Mouse (Mus musculus) gastrocnemius, postnatal 14 days (tissue): Measurements from ENCODE around the gene Cebpzos. TPM values are rescaled to one million over a fixed set of nuclear protein-coding genes. Genes with fewer than 3 reads are reported as not detected.
A peak's percentile ranks its signal among the peaks of the same experiment; 100 is the strongest.

Experiments
- DNase-seq: peaks from one replicate; pipeline ENCODE4 v3.0.0; 2021; ENCODE audit warnings: mixed read lengths
- intact Hi-C: fragments of 180-260 bp; cut with DNase I; formaldehyde crosslinking; loops from one replicate; pipeline ENCODE4 v1.15.1; 2025; ENCODE audit warnings: low total_unique reads
- long read RNA-seq, 2 experiments: library from polyadenylated mRNA; stranded (forward); transcript quantifications; one replicate each; pipeline ENCODE4 v2.0.0; 2021
- total RNA-seq, 2 experiments: library from RNA; stranded (reverse); gene quantifications; 2 replicates each; pipeline ENCODE4 v1.2.3; 2021

Cebpzos gene
- 10 to 100 TPM; 42.7 to 43.9 TPM for total RNA-seq
- long read RNA-seq, experiment 1, transcript Cebpzos-201 (5 exons, 753 nt): minor isoform, 12 of 45 reads
- long read RNA-seq, experiment 1, transcript Cebpzos-202 (5 exons, 602 nt): major isoform, 19 of 45 reads
- long read RNA-seq, experiment 1, partial matches to known transcripts: 14 of 45 reads
- long read RNA-seq, experiment 1, other reads (novel, unspliced or antisense): 0 of 45 reads
- long read RNA-seq, experiment 2, transcript Cebpzos-201 (5 exons, 753 nt): minor isoform, 6 of 32 reads
- long read RNA-seq, experiment 2, transcript Cebpzos-202 (5 exons, 602 nt): major isoform, 9 of 32 reads
- long read RNA-seq, experiment 2, partial matches to known transcripts: 13 of 32 reads
- long read RNA-seq, experiment 2, other reads (novel, unspliced or antisense): 4 of 32 reads

DNA sequence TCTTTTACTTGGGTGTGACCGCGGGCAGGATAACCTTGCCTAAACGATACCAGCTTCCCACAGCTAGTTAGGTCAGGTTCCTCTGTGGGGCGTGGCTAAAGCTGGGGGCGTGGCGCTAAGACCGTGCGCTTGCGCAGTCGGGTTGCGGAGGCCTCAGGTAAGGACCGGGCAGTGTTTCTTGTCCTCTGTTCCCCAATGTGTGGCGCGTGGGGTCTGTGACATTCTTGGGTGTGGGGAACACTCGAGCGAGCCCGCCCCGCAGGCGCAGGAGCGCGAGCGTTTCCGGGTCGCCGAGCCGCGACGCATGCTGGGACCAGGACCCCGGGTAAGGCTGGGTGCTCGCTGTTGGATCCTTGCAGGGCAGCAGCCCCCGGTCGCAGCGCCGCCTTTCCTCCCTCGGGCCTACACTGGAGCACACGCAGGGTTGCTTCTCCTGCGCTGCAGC is at the start of gene Cebpzos:
Gene Cebpzos (plus strand): TSS at position 132 of the 445 bp plus-strand sequence.
- intact Hi-C loops: no loop called here

DNA sequence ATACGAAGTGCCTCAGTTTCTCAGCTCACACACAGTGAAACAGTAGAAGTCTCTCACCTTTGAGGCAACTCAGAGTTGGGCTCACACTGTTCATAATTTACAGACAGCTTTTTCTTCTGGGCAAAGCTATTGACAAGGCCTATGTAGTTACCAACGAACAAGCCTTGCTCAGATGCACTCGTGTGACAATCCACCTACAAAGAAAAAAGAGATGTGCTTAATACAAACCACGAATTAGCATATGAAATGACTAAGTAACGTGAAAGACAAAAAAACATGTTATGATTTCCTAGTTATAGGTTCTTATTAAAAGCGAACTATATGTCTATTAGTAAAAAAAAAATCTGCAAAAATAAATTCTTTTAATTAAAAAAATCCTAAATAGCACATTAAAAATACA is 42.4 kb upstream of the Cebpzos start:
- no peak for DNase-seq
- intact Hi-C loops: no loop called here

More for the DNA sequence above, at the start of gene Cebpzos:
- DNase-seq: peak; percentile 67

DNA sequence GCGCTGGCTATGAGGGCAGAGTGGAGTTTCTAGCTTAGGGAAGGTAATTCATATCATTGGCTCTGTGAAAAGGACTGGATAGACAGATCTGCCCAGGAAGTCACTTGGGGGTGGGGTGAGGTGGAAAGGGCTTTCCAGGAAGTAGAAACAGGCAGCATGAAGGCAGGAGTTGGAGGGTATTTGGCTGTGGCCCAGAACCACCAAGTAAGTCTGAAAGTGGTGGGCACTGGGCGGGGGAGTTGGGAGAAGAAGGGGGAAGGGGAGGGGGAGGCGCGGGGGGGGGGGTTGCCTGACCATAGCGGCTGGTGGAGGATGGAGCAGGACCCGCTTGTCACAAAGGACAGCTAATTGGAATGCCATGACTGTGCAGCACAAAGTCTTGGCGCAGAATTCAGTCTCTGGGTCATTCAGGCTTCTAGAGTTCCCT is 34.4 kb upstream of the Cebpzos start:
- DNase-seq: peak; percentile 10
- intact Hi-C loops: no loop called here

DNA sequence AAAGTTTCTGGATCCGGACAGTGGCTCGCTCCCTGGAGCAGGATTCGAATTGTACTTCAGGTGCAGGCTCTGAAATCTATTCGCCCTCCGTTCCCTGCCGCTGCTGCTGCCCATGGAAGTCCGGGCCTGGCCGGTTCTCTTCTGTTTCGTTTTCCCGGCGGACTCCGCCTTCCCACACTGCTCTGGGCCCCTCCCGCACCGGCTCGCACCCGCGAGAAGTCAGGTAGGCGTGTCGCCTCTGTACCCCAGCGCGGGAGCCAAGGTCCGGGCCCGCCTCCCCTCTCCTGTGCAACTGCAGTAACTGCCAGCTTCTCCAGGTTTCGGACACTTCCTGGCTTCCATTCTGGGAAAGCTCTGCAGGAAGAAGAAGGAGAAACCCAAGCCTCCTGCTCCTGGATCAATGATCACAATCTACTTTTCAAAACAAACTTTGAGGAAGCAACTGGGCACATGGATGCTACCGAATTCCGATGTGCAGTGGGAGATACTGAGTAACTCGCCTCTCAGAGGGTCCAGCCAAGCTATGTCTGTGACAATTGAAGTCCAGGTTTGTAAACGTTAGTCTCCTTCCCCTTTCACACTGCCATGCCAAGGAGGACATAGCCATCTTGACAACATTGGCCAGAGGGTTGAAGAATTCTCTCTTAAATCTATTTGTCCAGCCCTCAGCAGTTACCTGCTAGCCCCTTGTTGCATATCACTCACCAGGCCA is 33.7 kb upstream of the Cebpzos start, which contains the start of gene Eif2ak2:
Gene Eif2ak2 (minus strand): TSS at position 173 of the 712 bp plus-strand sequence.
- DNase-seq: peak; percentile 88
- intact Hi-C loops: no loop called here

DNA sequence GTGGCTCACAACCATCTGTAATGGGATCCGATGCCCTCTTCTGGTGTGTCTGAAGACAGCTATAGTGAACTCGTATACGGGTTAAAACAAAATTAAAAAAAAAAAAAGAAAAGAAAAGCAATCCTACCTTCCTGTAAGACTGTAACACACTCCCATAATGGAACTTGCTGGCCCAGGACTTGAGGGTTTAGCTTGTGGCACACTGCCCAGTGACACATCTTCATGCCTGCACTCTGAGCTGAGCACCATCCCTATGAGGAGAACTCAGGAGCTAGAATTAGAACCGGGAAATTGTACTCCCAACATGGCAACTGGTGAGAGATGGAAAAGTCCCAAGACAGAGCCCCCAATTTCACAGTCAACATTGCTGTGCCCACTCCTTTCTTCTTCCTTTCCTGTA is 33.0 kb upstream of the Cebpzos start:
- DNase-seq: no peak
- intact Hi-C loops: no loop called here

DNA sequence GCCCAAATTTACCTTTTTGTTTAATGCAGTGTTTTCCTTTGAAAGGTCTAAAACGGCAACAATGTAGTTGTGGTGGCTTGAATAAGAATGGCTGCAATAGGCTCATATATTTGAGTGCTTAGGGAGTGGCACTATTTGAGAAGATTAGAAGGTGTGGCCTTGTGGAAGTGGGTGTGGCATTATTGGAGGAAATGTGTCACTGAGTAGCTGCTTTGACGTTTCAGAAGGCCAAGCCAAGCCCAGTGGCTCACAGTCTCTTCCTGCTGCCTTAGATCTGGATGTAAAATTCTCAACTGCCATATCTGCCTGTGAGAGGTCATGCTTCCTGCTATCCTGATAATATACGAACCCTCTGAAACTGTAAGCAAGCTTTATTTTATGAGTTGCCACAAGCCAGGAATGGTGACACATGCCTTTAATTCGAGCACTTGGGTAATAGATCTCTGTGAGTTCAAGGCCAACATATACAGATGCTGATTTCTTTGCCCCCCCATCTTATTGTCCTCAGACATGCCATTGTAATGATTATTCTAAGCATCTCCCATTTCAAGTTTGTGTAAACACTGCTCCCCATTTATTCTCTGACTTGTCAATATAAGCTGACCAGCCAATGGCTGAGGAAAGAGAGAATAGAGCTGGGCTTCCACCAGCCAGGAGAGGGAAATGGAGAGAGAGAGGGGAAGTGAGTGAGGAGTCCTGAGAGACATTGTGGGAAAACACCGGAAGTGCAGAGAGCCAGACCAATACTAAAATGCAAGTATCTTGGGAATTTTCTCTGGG is 30.8 kb upstream of the Cebpzos start:
- intact Hi-C loops: no loop called here
- no peak for DNase-seq

DNA sequence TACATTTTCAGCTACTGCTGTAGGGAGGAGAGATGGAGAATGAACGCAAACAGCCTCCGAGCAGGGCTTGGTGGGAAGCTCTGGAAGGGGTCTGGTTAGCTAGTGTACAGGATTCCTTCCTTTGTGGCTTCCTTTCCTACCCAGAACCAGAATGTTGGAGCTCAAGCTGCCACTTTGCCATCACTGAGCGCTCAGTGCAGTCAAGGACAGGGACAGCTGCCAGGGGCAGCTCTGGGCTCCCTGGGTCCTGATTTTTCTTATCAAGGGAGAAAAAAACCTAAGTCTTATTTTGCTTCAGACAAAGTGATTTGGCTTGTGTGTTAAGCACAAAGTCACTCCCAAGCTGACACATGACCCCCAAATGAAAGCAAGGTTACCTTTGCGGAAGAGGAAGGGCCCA is 27.7 kb upstream of the Cebpzos start:
- intact Hi-C loops: no loop called here
- no peak for DNase-seq

DNA sequence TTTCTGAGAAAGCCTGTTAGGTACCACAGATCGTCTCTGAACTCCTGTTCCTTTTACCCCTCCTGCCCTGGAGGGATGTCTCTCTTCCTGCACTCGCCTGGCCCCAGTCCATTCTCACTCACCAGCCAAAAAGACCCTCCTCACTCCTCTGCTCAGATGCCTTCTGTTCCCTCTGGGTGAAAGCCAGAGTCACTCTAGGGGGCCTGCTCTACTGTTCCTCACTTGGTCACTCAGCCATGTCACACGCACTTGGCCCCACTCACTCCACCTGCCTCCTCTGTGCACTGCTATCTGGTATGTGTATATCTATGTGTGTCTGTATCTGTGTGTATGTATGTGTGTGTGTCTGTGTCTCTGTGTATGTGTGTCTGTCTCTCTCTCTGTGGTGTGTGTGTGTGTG is 27.1 kb upstream of the Cebpzos start:
- intact Hi-C loops: no loop called here
- no peak for DNase-seq

DNA sequence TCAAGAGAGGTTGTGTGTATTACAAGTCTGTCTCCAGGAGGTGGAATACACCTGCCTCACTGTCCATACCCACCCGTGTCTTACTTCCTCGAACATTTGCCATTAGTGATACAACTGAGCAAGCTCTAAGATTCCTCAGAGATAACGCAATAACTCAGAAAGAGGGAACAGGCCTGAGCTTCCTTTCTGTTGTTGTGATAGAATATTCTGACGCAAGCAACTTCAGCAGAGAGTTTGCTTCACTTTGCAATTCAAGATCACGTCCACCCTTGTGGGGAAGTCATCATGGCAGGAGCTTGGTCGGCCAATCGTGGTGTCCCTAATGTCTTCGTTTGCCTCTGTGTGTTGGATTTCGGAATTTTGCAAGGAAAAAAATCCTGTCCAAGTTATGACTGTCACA is 25.3 kb upstream of the Cebpzos start:
- DNase-seq: no peak
- intact Hi-C loops: no loop called here

DNA sequence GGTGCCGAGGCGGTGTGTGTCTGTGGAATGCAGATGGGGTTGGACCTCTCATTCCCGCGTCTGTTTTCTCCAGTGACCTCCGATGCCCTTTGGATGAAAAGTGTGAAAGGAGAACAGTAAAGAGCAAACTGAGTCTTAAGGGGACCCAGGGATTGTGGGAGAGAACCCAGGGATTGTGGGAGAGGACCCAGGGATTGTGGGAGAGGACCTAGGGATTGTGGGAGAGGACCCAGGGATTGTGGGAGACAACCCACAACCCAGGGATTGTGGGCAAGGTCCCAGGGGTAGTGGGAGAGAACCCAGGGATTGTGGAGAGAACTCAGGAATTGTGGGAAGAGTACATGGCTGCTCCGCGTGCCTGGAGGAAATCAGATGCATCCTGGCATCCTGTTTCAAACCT is 21.3 kb upstream of the Cebpzos start:
- DNase-seq: no peak
- intact Hi-C loops: no loop called here

DNA sequence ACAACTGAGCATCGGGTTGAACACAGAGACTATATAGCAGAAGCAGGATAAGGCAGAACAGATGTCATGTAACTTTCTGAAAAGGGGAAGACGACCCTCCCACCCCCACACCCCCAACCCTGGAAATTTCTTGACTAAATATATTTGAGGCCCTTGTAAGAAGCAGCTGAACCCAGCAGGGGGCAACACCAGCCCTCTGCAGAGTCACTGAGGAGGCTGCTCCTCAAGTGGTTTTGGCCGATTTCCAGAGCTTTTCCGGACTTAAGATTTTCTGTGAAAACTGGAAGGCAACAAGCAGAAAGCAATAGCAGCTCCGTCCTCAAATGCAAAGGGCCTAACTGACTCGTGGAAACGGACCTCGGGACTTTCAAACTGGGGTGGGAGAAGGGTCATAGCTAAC is 20.9 kb upstream of the Cebpzos start:
- intact Hi-C loops: no loop called here
- DNase-seq: peak; percentile 49

DNA sequence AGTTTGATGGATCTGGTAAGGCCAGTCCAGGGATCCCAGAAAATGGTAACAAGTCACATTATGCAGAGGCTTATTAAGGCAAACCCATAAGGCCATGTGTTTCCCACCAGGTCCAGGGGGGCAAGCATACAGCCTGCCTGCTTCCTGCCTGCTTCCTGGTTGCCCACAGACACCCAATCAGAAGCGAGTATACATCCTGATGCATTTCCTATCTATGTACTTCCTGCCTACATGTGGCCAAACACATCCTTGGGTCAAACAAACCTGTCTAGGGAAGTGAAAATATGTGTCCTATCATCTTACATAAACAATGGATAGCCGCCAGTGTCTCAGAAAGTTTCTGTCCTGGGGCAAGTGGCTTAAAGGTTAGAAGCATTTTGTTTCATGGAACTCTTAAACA is 13.1 kb upstream of the Cebpzos start:
- intact Hi-C loops: no loop called here
- DNase-seq: no peak

DNA sequence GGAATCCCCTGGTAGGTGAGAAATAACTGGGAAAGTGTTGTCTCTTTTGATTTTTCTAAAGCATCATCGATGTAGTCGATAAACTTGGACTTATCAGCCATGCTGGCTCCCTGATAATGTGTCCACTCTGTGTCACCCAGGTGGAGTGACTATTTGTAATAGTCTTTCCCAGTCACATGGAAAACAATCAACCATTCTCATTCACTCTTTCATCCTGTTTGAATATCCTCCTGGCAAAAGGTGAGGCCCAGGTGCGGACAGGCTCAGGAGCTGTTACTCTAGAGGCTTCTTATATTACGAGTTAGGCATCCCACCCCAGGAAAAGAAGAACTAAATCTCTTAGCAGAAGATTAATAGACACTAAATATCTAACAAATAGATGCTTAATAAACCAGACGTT is 9.4 kb upstream of the Cebpzos start, which contains the start of gene Sult6b1:
Gene Sult6b1 (minus strand): TSS at position 101 of the 400 bp plus-strand sequence.
- intact Hi-C loops: no loop called here
- no peak for DNase-seq

DNA sequence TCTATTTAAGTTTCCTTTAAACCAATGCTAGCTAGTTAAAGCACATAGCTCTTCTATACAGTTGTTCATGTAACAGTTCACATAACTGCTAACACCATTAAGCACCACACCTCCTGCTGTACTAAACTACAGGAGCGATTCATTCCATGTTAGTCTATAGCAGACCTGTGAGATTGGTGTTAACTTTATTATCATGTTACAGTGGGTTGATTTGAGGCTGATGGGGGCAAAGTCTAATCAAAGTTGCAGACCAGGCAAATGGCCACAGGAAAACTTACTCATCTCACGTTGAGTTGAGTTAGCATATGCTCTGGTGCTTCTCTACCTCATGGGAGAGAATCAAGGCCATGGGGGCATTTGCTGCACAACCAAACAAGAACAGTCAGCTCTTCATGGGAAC is 6.9 kb upstream of the Cebpzos start:
- DNase-seq: no peak
- intact Hi-C loops: no loop called here

DNA sequence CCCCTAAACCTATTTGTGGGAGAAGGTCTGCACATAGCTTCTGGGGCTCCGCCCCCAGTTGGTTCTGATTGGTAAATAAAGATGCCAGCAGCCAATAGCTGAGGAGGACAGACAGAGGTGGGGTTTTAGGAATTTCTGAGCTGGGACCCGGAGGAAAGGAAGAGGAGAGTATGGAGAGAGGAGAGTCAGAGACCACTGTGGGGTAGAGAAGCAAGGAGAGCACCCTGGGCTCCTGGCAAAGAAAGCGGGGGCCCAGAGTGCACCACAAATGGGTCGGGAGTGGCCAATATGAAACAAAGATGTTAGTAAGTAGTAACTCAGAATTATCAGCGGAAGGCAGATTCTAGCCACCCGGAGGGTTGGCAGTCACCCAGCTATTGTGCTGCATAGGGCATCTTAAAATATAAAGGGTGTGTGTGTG is 3.4 kb upstream of the Cebpzos start:
- intact Hi-C loops: no loop called here
- no peak for DNase-seq

DNA sequence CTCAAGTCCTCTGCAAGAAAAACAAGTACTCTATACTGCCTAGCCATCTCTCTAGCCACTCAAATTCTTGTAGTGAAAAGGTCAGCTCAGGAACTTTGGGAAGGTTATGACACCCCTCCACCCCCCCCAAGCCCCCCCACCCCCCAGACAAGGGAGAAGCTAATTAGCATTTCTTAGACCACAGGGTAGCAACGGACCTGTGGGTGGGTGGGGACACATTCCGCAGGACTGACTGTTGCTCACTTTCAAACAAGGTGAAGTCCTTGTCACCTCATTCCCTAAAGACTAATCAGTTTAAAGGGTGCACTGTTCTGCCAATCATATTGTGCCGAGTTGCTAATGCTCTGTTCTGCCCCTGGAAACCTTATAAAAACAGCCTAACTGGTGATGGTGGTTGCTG is 2.4 kb upstream of the Cebpzos start:
- DNase-seq: no peak
- intact Hi-C loops: no loop called here

DNA sequence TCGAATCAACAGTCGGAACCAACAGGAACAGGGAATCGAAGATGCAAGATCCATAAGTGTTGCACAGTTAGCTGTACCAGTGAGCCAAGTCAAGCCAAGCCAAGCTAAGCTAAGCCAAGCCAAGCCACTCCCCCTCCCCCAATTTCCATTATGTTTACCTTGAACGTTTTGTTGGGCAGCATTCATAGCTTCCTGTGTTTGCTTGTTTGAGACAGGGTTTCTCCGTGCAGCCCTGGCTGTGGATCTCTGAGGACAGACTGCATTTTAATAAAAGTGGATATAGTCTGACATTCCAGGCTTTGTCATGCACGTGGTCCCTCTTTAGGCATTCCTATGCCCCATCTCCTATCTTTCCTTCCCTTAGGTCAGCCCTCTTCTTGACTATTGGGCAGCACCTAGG is 528 bp upstream of the Cebpzos start:
- intact Hi-C loops: no loop called here
- DNase-seq: no peak

DNA sequence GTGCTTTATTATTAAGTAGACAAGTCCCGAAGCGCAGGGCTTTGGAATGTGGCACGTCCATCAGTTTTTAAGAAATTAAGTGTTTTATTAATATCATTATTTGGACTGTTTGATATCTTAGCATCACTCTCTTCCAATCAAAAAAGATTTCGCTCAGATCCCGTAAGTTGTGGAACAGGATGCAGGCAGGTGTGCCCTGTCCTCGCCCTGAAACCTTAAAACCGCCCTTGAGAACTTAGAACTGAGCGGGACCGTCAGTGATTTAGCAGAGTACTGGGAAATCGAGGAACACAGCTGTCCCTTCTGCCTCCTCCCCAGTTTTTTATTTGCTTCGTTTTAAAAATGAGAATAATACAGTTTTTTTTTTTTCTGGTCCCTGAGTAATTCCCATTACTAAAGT is 599 bp downstream of the Cebpzos start:
- no peak for DNase-seq
- intact Hi-C loops: no loop called here

DNA sequence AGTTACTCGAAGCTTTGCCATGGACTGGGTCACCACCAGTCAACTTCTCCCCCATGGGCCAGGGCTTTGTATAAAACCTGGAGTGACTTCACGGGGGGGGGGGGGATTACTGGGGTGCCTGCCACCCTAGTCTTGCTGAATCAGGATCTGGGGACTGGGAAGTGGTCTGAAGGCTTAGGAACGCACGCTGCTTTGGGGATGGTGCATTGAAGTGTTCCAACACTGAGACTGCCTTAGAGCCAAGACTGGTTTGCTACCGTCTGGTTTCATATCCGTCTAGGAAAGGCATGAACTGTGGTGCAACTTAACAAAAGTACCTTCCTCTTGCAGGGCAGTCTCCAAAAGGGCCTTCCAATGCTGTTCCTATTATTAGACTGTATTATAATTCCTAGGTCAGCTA is 1.4 kb downstream of the Cebpzos start:
- intact Hi-C loops: no loop called here
- no peak for DNase-seq

DNA sequence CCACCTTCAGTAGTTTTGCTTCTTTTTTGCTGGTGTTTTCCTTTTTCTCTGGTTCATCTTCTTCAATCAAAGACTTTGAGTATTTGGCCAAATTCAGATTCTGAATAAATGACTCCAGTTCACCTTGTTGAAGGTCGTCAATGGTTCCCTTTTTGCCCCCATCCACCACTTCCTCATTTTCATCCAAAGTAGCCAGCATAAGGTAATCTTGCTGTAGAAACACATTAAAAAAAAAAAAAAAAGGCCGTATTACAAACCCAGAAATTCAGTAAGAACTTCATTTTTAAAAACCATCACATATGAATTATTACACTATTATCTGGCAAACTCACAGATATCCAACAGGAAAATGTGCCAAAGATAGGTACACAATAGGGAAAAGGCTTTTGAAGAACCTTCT is 19.6 kb downstream of the Cebpzos start:
- no peak for DNase-seq
- intact Hi-C loops: no loop called here
